Mouse (Mus musculus): Measurements from ENCODE around the gene Supt4a.

GRCm38 (mm10) chr11:87703654-87704053 lies 33.7 kb upstream of the Supt4a start:
- no peak for TF ChIP-seq CTCF (IDR thresholded peaks at IDR 0.05; ENCODE audit: insufficient read depth, low read length)
- TF ChIP-seq POLR2A (IDR thresholded peaks at IDR 0.05; ENCODE audit: borderline replicate concordance, extremely low read depth, low read depth, low read length): no peak
